Mouse (Mus musculus) layer of hippocampus, adult 8-10 months (tissue): Measurements from ENCODE around the gene Bcl3. TPM values are rescaled to one million over a fixed set of nuclear protein-coding genes. Genes with fewer than 3 reads are reported as not detected.
"Not testable (repeated sequence)": the region's sequence is repeated elsewhere in the genome, so short reads cannot be mapped to it uniquely, and the experiment has no call there.

Experiments
- DNase-seq, 2 experiments: peaks; one replicate each; pipeline ENCODE4 v3.0.0; 2022; ENCODE audit warnings: low spot score in 2 of 2
- total RNA-seq, 4 experiments: library from RNA; stranded (reverse); gene quantifications; 2 replicates each; pipeline ENCODE4 v1.2.4; 2022

Gene Bcl3
- total RNA-seq, 4 experiments from 2014 or later = 0.75 to 11.9 (median 2.3) TPM

DNA sequence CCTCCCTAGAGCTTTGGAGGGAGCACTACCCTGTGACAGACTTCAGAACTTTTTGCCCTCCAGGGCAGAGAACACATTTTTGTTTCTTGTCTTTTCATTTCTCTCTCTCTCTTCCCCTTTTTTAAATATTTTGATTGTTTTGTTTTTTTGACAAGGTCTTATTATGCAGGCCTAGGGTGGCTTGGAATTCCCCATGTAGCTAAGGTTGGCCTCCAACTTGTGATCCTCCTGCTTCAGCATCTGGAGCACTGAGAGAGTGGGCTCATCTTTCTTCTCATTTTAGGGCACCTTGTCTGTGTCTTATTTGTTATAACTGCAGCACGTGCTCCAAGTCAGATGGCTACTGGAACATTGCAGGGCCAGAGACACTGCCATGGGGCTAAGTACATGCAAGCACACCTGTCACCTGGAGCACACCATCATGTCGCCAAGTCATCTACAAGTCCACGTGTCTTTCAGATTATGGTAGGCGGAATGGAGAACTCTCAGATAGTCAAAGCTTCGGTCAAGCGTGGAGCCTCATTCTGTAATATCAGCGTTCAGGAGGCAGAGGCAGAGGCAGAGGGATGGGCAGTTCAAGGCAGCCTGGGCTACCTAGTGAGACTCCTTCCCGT is 16.1 kb downstream of the Bcl3 start:
- DNase-seq = no peak

DNA sequence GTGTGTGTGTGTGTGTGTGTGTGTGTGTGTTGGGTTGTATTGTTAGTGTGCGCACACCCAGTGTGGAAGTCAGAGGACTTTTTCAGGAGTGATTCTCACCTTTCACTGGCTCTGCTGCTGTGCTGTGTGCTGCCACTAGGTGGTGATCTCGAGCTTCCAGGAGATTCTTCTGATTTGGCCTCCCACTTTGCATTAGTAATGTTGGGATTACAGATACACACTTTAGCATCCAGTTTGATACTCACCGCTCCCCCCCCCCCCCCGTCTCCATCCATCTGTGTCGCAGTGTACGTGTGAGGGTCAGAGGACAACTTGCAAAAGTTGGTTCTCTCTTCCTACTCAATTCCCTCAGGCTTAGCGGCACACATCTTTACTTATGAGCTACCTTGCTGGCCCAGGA is 19.6 kb downstream of the Bcl3 start:
- DNase-seq = peak in 1 of 2 experiments; percentile 70

DNA sequence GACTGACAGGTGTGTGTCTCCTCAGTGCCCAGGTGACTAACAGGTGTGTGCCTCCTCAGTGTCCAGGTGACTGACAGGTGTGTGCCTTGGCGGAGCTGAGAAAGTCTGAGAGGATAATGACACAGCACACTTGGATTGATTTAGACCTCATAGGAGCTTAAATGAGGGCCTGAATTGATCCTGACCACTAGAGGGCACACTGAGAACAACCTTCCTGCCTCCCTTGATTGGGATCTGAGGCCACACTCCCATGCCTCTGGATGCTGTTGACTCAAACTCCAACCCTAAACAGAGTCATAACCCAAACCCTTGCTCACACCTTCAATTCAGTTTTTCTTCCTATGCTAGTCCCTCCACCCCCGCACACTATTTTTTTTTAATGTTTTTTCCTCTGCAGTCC is 21.8 kb downstream of the Bcl3 start:
- DNase-seq = peak in 1 of 2 experiments; percentile 26

DNA sequence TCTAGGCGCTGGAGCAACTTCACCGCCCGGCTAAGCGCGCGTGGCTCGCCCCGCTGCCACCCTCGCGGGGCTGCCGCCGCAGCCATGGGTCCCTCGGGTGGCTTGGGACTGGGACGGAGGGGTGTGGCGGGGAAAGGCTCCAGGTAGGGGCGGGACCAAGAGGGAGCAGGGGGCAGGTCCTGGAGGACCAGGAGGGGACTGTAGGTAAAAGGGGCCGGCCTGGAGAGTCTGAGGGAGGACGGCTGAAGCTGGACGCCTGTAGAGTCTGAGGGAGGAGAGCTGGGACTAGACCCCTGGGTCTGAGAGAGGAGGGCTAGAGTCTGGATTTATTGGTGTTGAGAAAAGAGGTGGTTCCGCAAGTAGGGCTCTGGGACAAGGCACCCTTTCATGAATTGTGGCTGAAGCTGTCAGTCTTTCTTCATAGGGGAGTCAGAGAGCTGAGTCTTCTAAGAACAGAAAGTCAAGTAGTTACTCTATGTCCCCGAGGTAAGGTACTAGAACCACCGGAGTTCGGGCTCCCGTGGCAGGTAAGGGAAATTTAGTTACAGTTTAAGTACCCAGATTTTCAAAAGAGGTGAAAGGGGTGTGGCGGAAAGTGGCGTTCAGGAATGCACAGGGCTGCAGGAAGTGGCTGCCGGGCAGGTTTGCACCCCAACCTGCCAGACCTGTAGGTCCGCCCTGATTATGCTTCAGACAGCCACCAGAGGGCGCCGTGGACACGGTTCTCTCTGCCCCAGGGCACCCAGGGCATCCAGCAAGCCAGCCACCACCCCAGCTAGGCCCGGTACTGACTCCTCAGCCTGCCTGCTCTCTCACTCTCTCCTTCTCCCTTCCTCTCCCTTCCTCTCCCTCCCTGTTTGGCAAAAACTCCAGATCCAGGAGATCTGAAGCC is 25.6 kb downstream of the Bcl3 start, which contains the start of gene Cblc:
Gene Cblc, minus strand, starts transcription at position 113 of the 892 bp plus-strand sequence.
- DNase-seq = peak in 1 of 2 experiments; percentile 35

DNA sequence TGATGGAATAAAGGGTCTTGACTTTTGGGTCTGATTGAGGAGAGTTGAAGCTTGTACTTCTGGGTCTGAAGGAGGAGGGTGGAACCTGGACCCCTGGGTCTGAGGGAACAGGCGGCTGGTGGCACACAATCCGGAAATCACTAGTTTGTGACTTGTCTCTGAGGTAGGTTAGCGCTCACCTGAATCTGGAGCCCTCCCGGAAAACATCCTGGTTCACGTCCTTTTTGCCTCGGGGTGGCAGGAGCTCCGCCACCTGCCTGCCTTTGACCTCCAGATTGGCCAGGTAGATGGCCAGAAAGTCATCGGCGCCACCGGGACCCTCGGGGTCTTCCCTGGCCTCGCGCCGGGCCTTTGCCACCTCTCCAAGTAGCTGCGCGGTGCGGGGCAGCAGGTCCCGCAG is 26.3 kb downstream of the Bcl3 start:
- DNase-seq = no peak

DNA sequence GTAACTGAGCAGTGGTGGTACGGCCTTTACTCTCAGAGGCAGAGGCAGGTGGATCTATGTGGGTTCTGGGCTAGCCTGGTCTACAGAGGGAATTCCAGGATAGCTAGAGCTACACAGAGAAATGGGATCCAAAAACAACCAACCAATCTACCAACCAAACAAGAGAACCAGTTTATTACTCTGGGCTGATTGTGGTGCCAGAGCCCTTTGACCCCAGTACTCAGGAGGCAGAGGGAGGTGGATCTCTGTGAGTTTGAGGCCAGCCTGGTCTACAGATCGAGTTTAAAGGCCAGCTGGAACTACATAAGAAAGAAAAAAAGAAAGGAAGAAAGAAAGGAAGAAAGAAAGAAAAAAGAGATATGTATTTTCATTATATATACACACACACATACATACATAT is 27.3 kb downstream of the Bcl3 start:
- no peak for DNase-seq

DNA sequence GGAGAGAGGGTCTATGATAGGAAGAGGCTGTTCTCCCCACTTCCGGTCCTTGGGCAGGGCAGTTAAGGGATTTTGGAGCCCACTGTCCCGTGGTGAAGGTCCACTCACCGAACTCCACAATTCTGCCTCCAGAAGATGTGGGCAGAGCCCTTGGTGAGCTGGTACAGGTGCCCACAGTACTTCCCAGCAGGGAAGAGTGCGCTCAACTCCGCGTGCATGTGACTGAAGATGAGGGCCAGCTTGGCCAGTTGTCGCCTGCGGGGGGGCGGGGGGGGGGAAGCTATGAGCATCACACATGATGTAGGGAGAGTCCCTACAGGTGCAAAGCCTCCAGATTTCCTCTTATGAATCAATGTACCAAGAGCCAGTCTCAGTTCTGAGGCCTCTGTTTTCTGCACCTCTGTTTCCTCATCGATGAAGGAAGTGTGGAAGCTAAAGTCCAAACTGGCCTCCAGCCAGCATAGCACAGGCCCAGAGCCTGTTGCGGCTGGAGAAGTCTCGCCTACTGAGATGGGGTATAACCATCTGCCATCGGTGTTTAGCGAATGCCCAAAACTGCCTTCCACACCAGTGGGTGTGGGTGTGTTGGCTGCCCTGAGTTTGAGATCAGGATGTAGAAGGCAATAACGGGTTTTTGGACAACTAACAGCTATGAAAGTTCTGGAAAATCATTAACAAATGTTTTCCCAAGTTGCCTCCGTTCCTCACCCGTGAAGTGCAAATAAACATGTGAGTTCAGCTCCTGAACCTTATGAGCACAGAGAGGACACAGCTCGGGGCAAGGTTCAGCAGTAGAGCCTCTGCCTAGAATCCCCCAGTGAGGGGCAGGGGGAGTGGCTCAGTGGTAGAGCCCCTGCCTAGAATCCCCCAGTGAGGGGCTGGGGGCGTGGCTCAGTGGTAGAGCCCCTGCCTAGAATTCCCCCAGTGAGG is 29.6 kb downstream of the Bcl3 start:
- DNase-seq = no peak

DNA sequence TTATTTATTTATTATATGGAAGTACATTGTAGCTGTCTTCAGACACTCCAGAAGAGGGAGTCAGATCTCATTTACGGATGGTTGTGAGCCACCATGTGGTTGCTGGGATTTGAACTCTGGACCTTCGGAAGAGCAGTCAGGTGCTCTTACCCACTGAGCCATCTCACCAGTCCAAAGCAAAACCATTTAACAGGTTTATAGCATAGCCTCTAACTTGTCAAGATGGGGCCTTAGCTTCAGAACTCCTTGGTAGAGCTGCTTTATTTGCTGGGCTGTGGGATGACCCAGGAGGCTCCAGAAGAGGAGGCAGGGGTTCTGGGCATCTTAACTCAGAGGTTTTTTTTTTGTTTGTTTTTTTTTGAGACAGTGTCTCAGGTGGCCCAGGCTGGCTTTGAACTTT is 31.1 kb downstream of the Bcl3 start:
- not testable (repeated sequence) for DNase-seq

DNA sequence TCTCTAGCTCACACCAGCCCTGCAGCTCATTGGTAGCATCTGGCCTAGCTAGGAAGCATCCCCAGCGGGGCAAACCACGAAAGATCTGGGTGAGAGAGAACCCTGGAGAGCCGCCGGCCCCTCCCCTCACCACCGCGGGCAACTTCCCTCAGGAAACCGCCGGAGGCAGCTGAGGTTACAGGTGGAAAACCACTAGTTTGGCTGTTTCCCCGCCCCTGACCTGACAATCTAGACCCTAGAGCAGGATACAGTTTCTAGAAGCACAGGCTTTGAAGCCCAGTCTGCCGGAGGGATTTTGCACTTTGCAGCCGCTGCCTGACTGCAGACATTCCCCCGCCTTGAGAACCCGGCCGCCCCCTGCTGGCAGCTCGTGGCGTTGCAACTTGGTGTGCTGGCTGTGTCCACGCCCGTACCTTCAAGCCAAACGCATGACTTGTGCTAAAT is 32.6 kb downstream of the Bcl3 start:
- DNase-seq = peak; percentile 49 to 79

DNA sequence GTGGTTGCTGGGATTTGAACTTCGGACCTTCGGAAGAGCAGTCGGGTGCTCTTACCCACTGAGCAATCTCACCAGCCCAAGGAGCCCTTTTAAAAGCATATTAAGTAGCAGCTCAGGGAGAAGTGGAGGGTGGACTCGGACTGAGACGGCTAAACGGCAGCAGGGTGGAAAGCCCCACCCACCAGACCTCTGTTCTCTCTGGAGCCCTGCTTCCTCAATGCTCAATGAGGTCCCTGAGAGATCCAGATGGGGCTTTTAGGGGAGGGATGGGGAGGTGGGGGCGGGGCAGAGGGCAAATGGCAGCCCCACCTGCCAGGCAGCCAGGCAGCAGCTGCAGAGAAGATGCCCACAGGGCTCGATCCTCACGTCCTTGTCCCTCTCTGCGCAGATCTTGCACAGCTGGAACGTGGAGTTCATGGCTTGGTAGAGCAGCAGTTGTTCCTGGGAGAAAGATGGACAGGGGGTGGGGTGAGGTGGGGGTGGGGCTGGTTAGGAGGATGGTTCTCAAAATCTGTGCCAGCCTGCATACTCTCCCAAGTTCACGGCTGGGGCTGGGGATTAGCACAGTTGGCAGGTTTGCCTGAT is 36.6 kb downstream of the Bcl3 start:
- no peak for DNase-seq

DNA sequence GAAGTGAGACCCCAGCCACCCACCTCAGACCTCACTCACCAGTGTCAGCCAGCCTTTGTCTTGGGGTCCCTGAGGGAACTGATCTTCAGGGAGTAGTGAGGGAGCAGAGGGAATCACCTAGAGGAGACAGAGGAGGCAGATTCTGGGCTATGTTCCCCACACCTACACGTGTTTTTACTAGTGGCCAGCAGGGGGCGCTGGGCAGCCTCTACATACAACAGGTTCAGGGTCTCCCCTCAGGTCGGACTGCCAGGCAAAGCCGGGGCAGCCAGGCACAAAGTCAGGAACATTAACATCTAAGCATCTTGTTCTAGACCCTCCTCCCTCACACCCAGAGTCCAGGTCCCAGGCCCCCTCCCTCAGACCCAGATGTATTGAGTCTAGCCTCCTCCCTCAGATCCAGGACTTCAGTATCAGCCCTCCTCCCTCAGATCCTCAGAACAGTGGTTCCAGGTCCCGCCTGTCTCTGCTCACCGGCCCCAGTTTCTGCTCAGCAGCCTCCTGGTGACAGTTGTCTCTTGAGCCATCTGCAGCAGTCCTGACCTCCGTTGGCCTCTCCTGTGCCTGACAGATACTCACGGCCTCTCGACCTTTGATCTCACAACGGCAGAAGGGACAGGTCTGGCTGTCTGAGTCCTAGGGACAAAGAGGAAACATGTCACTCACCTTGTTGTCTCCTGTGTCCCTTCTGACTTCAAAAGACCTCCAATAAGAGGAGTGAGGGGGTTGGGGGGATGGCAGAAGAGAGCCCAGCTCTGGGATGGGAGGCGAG is 37.6 kb downstream of the Bcl3 start:
- DNase-seq = no peak

DNA sequence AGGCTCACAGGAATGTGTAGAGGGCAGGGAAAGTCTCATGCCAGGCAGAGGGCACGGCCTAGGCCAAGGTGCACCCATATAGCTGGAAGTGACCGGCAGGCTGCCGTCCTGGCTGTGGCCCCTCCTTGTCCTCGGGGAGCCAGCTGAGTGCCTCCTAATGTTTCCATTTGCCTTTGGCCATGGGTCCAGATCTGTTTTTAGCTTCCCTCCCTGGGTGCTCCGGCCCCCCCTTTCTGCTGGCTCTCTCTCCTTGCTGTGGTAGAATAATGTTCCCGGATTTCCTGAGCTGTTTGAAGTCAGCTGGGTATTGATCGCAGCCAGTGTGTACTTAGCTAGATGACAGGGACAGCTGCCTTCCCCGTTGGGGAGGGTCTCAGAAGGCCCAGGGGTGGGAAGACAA is 38.9 kb downstream of the Bcl3 start:
- no peak for DNase-seq

DNA sequence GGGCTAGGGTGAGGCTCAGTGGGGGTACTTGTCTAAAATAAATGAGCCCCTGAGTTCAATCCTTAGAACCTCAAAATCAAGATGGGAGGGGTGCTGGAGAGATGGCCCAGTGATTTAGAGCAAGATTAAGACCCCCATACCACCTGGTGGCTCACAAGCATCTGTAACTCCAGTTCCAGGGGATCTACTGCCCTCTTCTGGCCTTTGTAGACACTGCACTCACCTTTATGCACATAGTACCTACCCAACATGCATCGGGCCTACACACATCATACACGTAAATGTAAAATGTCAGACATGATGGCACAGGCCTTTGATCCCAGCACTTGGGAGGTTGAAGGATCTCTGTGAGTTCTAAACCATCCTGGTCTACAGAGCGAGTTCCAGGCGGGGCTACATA is 39.9 kb downstream of the Bcl3 start:
- no peak for DNase-seq

DNA sequence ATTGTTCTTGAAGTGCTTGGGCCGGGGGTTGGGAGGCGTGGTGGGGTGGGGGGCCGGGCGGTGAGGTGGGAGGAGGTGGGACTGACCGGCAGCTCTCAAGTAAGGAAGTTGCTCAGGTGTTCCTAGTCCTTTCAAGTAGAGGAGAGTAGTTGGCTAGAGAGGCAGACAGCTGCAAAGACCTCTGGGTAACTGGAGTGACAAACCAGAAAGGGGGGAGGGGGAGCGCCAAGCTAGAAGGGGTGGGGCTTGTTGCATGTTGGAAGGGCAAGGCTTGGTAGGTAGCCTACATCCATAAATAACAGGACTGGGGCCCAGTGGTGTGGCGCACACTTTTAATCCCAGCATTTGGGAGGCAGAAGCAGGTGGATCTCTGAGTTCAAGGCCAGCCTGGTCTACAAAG is 40.8 kb downstream of the Bcl3 start:
- no peak for DNase-seq

DNA sequence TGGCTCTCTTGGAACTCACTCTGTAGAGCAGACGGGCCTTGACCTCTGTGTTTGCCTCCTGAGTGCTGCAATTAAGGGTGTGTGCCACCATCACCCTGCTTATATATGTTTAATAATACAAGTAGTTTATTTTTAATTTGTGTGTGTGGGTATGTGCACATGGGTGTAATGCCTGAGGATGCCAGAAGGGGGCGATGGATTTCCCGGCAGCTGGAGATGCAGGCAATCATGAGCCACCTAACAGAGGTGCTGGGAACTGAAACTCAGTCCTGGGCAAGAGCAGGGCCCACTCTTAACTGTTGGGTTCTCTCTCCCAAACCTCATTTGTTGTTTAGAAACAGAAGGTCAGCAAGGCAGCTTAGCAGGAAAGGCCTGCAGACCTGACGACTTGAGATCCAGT is 42.7 kb downstream of the Bcl3 start:
- DNase-seq = no peak

DNA sequence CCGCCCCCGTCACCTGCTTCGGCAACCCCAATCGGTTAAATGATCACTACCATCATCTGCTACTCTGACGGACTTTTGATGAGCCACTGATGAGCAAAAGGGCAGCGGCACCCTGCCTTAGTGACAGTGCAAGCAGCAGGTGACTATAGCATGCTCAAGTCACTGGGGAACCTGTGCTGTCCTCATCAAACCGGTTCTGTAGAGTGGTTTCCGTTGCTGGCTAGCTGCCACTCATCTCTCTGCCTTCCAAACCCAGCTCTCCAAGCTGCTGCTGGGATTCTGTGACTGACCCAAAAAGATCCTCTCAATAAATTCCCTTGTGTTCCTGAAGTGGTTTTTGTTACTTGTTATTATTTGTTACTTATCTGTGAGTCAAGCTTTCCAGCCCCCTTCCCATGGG is 43.9 kb downstream of the Bcl3 start:
- DNase-seq = no peak

DNA sequence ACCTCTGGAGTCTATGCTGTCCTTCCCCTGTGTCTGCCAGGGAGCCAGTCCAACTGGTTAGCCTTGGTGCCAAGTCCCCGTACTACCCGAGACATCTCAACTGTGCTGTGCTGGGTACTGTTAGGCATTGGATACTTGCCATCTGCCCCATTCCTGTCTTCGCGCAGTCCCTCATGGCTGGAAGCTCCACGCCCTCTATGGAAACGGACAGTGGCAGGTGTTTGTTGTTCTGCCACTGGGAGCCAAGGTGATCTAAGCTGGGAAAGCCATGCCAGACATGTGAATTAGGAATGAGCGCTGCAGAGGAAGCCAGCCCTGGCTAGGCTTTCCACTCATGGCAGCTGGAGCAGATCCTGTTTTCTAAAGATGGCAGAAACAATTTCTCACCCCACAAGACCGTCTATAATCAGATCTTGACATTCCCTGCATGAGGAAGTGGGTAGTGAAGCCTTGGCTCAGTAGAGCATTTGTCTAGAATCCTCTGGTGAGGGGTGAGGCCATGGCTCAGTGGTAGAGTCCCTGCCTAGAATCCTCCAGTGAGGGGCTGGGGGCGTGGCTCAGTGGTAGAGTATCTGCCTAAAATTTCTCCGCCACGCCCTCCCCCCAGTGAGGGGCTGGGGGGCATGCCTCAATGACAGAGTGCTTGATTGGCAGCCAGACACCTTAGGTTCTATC is 45.4 kb downstream of the Bcl3 start:
- no peak for DNase-seq

DNA sequence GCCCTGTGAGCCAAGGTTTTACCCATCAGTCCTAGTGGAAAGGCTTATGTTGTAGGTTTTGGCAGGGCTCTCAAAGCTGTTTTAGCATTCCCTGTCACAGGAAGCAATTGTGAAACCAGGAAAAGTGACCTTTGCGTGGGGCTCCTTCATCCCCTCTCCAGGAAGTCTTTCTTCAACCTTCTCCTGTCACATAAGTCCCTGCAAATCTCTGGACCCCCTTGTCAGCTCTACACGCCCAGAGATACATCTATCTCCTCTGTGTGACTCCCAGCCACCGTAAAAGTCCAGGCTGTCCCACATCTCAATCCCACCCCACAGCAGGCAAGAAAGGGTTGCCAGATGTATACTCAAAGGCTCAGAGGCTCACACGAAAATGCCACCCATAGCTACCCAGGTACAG is 50.9 kb downstream of the Bcl3 start:
- DNase-seq = no peak

DNA sequence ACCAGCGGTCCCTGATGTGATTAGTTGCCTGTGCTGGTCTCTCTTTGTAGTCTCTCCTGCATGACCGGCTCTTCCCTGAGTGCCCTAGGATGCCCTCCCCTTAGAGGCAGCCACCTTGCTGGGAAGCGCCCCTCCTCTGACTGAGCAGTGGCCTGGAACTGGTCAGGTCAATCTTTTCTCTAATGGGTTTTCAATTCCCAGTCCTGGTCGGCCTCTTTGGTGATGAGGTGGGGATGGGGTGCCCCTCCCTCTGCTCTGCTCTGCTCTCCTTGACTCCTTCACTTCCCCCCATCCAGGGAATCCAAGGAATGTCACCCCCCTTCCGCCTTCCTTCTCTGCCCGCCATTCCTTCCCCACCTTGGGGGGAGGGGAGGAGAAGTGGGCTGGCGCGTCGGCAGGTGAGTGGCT is 51.6 kb downstream of the Bcl3 start, which contains the start of gene Bcam:
Gene Bcam, minus strand, starts transcription at position 33 of the 408 bp plus-strand sequence.
- DNase-seq = no peak

DNA sequence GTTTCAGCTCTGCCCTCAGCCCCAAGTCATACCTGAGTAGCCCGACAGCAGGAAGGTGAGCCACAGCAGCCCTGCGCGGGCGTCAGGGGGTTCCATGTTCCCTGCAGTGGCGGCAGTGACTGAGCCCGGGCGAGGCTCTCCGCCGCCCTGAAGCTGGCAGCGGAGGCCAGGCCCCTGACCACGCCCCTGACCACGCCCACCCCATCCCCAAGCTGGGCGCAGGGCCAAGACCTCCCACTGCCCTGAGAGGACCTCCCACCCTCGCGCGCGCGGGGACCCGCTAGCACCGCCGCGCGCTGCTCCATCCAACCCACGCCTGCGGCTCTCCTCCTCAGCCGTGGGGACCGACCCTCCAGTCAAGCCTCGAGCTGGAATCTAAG is 52.2 kb downstream of the Bcl3 start:
- DNase-seq = peak in 1 of 2 experiments; percentile 33
